In genomic region chr9:67832046-67832605, GRCm38 (mm10) we compare ENCODE assay signal across 8 mouse cellular contexts. TPM values are rescaled to one million over a fixed set of nuclear protein-coding genes. Genes with fewer than 3 reads are reported as not detected.
DNase-seq lines count a peak whose midpoint lies in the region; ATAC-seq and TF ChIP-seq lines count a peak whose summit lies in the region.

Gene C2cd4a, minus strand, starts transcription at chr9:67832330.

- TF ChIP-seq POLR2A in olfactory bulb, adult 2 months (IDR thresholded peaks at IDR 0.05; ENCODE audit: insufficient read depth, low read depth, low read length) = no peak

- peaks cover 50% of the 10 kb centered on the region for H3K27me3 ChIP-seq in embryonic facial prominence, embryonic 13.5 days
- peaks cover 52% of the 10 kb centered on the region for H3K27me3 ChIP-seq in hindbrain, embryonic 12.5 days
- H3K27me3 ChIP-seq in liver, embryonic 11.5 days (replicated peaks; ENCODE audit: control insufficient read depth, insufficient read depth, low read length) = peaks cover 44% of the 10 kb centered on the region

- intact Hi-C loops in left cerebral cortex, postnatal 4 days (cut with DNase I) = loop anchor here (5.0 kb wide), 1 partner anchor 140 kb away; no protein-coding TSS in a partner anchor
- intact Hi-C loops in left cerebral cortex, postnatal 36 days (cut with DNase I) = no loop called here
- intact Hi-C loops in left cerebral cortex, postnatal 10 days (cut with DNase I) = no loop called here

- peak; percentile 15 for DNase-seq in left cerebral cortex, postnatal 4 days
- DNase-seq in left cerebral cortex, postnatal 36 days (ENCODE audit: low spot score in 2 of 2) = no peak
- DNase-seq in liver, embryonic 11.5 days (ENCODE audit: low spot score) = peak; percentile 51
- DNase-seq in left cerebral cortex, postnatal 10 days (ENCODE audit: extremely low spot score in 1 of 2, low spot score in 2 of 2) = no peak
- DNase-seq in thymus, postnatal 14 days = no peak

- no peaks in the 10 kb centered on the region for H3K36me3 ChIP-seq in embryonic facial prominence, embryonic 13.5 days
- no peaks in the 10 kb centered on the region for H3K36me3 ChIP-seq in hindbrain, embryonic 12.5 days
- H3K36me3 ChIP-seq in liver, embryonic 11.5 days (ENCODE audit: control insufficient read depth, insufficient read depth, low read length) = no peaks in the 10 kb centered on the region

- no peak for TF ChIP-seq CTCF in olfactory bulb, adult 2 months (IDR thresholded peaks at IDR 0.05; ENCODE audit: insufficient read depth, low read depth, low read length)

- 2% methylated on average over 20 of the region's 20 CpGs for WGBS in embryonic facial prominence, embryonic 13.5 days
- WGBS in hindbrain, embryonic 12.5 days = 4% methylated on average over 20 of the region's 20 CpGs
- 11% methylated on average over 20 of the region's 20 CpGs for WGBS in liver, embryonic 11.5 days
- 6% methylated on average over 20 of the region's 20 CpGs for WGBS in olfactory bulb, adult 2 months

- peak within 1 kb of the TSS; percentile 94 for H3K4me2 ChIP-seq in embryonic facial prominence, embryonic 13.5 days
- H3K4me2 ChIP-seq in hindbrain, embryonic 12.5 days (replicated peaks) = peak within 1 kb of the TSS; percentile 78
- peak within 1 kb of the TSS; percentile 96 for H3K4me2 ChIP-seq in liver, embryonic 11.5 days

- H3K9ac ChIP-seq in embryonic facial prominence, embryonic 13.5 days = peak within 1 kb of the TSS; percentile 67
- peak within 1 kb of the TSS; percentile 58 for H3K9ac ChIP-seq in hindbrain, embryonic 12.5 days
- H3K9ac ChIP-seq in liver, embryonic 11.5 days (ENCODE audit: low read depth, low read length) = peak within 1 kb of the TSS; percentile 66

- peak within 1 kb of the TSS; percentile 60 for H3K4me3 ChIP-seq in embryonic facial prominence, embryonic 13.5 days
- H3K4me3 ChIP-seq in hindbrain, embryonic 12.5 days = peak within 1 kb of the TSS; percentile 54
- peak within 1 kb of the TSS; percentile 68 for H3K4me3 ChIP-seq in liver, embryonic 11.5 days (ENCODE audit: low read depth, low read length)
- peak within 1 kb of the TSS; percentile 48 for H3K4me3 ChIP-seq in olfactory bulb, adult 2 months (ENCODE audit: insufficient read depth, low read depth, low read length)

- H3K9me3 ChIP-seq in embryonic facial prominence, embryonic 13.5 days = no peaks in the 10 kb centered on the region
- H3K9me3 ChIP-seq in hindbrain, embryonic 12.5 days (replicated peaks) = no peaks in the 10 kb centered on the region
- no peaks in the 10 kb centered on the region for H3K9me3 ChIP-seq in liver, embryonic 11.5 days (ENCODE audit: control insufficient read depth, low read length)

- peaks cover 17% of the 10 kb centered on the region for H3K4me1 ChIP-seq in embryonic facial prominence, embryonic 13.5 days
- H3K4me1 ChIP-seq in hindbrain, embryonic 12.5 days = peaks cover 18% of the 10 kb centered on the region
- peaks cover 9% of the 10 kb centered on the region; the same call in 1 of the 2 replicates for H3K4me1 ChIP-seq in liver, embryonic 11.5 days (replicated peaks; ENCODE audit: control insufficient read depth, insufficient read depth, low read length)
- peaks cover 15% of the 10 kb centered on the region for H3K4me1 ChIP-seq in olfactory bulb, adult 2 months (ENCODE audit: control insufficient read depth, insufficient read depth, low read length)

- H3K27ac ChIP-seq in embryonic facial prominence, embryonic 13.5 days = no peak within 1 kb of the TSS
- H3K27ac ChIP-seq in hindbrain, embryonic 12.5 days = no peak within 1 kb of the TSS
- H3K27ac ChIP-seq in liver, embryonic 11.5 days (ENCODE audit: low read depth, low read length) = no peak within 1 kb of the TSS
- H3K27ac ChIP-seq in olfactory bulb, adult 2 months (ENCODE audit: insufficient read depth, low read depth, low read length) = no peak within 1 kb of the TSS

- no peak for ATAC-seq in embryonic facial prominence, embryonic 13.5 days (ENCODE audit: insufficient number of reproducible peaks, insufficient read depth, low FRiP score, low TSS enrichment, low read depth)
- no peak for ATAC-seq in hindbrain, embryonic 12.5 days (ENCODE audit: low FRiP score)
- no peak for ATAC-seq in liver, embryonic 11.5 days (replicated peaks; ENCODE audit: low FRiP score)

RNA-seq across cellular contexts. Expression of gene C2cd4a, which starts in this region (rescaled TPM):
- not detected for total RNA-seq in left cerebral cortex, postnatal 4 days (2021)
- under 1 TPM in 1 of 2 experiments, not detected in 1; 0.22 TPM for total RNA-seq in left cerebral cortex, postnatal 36 days (2021)
- polyA plus RNA-seq in embryonic facial prominence, embryonic 13.5 days (2015; fragmentation: Nextera tagmentation; extraction: Ambion mirVana) = 0.49 TPM in 1 of 2 replicates, not detected in the other
- 0.38 TPM in 1 of 2 replicates, not detected in the other for polyA plus RNA-seq in hindbrain, embryonic 12.5 days (2016; fragmentation: Nextera tagmentation; extraction: Ambion mirVana)
- polyA plus RNA-seq in liver, embryonic 11.5 days (2014; fragmentation: Nextera tagmentation; extraction: Ambion mirVana) = 2.6 and 4.2 TPM in 2 replicates
- polyA plus RNA-seq in olfactory bulb, adult 2 months (2012; ENCODE audit: insufficient read depth, insufficient read length, low replicate concordance, missing spikeins) = not detected in 2 replicates
- total RNA-seq in left cerebral cortex, postnatal 10 days (2021) = under 1 TPM in 1 of 2 experiments, not detected in 1; 0.24 TPM

Comparison
In these comparisons a context has a peak if more than half of its experiments do, and no peak if none do; other contexts are left out.
1. Peak in DNase-seq in left cerebral cortex, postnatal 4 days; RNA of the gene not detected or under 1 TPM.